ENCODE assay signal across 11 mouse cellular contexts in the genomic region with DNA sequence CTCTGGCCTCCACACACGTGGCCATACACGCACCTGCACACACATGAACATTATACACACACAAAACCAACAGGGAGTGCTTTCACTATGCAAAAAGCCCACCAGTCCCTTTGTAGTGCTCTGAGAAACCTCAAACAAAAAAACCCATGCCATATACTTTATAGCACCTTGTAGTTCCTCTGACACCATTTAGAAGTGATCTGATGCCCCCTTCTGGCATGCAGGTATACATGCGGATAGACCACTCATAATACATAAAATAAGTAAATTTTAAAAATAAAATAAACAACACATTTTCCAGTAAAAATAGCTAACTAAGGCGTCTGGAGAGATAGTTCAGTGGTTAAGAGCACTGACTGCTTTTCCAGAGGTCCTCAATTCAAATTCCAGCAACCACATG. TPM values are rescaled to one million over a fixed set of nuclear protein-coding genes. Genes with fewer than 3 reads are reported as not detected.
DNase-seq lines count a peak whose midpoint lies in the region; ATAC-seq and TF ChIP-seq lines count a peak whose summit lies in the region.
"Had no signal": no experiment of that assay in that cellular context is flagged by ENCODE, and none has a peak within 500 bp of the region (broad histone marks: within the 10 kb centered on the region; RNA-seq: fewer than 3 reads in every experiment).

No protein-coding gene starts in this region.

- dilution Hi-C loops in CH12.LX (cut with MboI; ENCODE audit: extremely low pct_ligation_motif_present, extremely low pct_unique_long_range_greater_than_20kb, low sequenced_read_pairs): no loop called here

- 73% methylated on average over 4 of the region's 4 CpGs for WGBS in intestine, postnatal 0 days
- WGBS in intestine, embryonic 15.5 days: 73% methylated on average over 4 of the region's 4 CpGs

- ATAC-seq in intestine, postnatal 0 days: no peak
- ATAC-seq in intestine, embryonic 15.5 days: no peak
- ATAC-seq in megakaryocyte, adult 5-6 weeks (ENCODE audit: poor library complexity, severe bottlenecking): 0 out of 2 replicates have a peak, but pooled peaks have one; percentile 39

- H3K4me2 ChIP-seq in intestine, postnatal 0 days (replicated peaks; ENCODE audit: low read depth): no peak overlapping the region
- H3K4me2 ChIP-seq in intestine, embryonic 15.5 days (replicated peaks): no peak overlapping the region
- H3K4me2 ChIP-seq in CH12.LX (ENCODE audit: insufficient read depth, low read depth, poor library complexity, severe bottlenecking): no peak overlapping the region

- in situ Hi-C loops in CH12.LX (cut with MboI; ENCODE audit: low pct_ligation_motif_present, low pct_unique_long_range_greater_than_20kb, low sequenced_read_pairs): no loop called here

- TF ChIP-seq CTCF in intestine, postnatal 0 days (IDR thresholded peaks at IDR 0.05; ENCODE audit: low read depth): peak; percentile 65
- TF ChIP-seq CTCF in CH12.LX (conservative IDR thresholded peaks at IDR 0.05 in 1 of 2, IDR thresholded peaks at IDR 0.05 in 1 of 2; ENCODE audit: low read depth in 2 of 2, low read length in 2 of 2): peak in 1 of 2 experiments; percentile 77; a peak in 2 of 4 replicates

- no peak overlapping the region for H3K4me3 ChIP-seq in intestine, postnatal 0 days (ENCODE audit: low read depth, low read length)
- no peak overlapping the region for H3K4me3 ChIP-seq in intestine, embryonic 15.5 days (replicated peaks)
- no peak overlapping the region for H3K4me3 ChIP-seq in CH12.LX (replicated peaks in 1 of 3; ENCODE audit: low read depth in 2 of 3, low read length in 2 of 3, poor library complexity in 1 of 3)
- H3K4me3 ChIP-seq: forebrain, embryonic 10.5 days; megakaryocyte, embryonic 14.5 days had no signal

- H3K9me3 ChIP-seq in intestine, postnatal 0 days (ENCODE audit: control insufficient read depth): no peaks in the 10 kb centered on the region
- no peaks in the 10 kb centered on the region for H3K9me3 ChIP-seq in intestine, embryonic 15.5 days
- no peaks in the 10 kb centered on the region for H3K9me3 ChIP-seq in CH12.LX (replicated peaks; ENCODE audit: low read length)
- H3K9me3 ChIP-seq: forebrain, embryonic 10.5 days; megakaryocyte, embryonic 14.5 days had no signal

- H3K4me1 ChIP-seq in intestine, postnatal 0 days (replicated peaks; ENCODE audit: control insufficient read depth, insufficient read depth, low read length): no peaks in the 10 kb centered on the region
- H3K4me1 ChIP-seq in intestine, embryonic 15.5 days (replicated peaks): peaks cover 8% of the 10 kb centered on the region
- H3K4me1 ChIP-seq in CH12.LX (ENCODE audit: control insufficient read depth in 1 of 2, insufficient read depth in 2 of 2): peaks cover 0 to 13% of the 10 kb centered on the region in 2 experiments; a peak in 2 of 4 replicates

- intact Hi-C loops in left cerebral cortex, postnatal 36 days (cut with DNase I): no loop called here

- H3K27ac ChIP-seq in intestine, postnatal 0 days (ENCODE audit: low read depth, low read length): no peak overlapping the region
- no peak overlapping the region for H3K27ac ChIP-seq in intestine, embryonic 15.5 days
- H3K27ac ChIP-seq in CH12.LX (ENCODE audit: insufficient read depth, low read depth): no peak overlapping the region
- H3K27ac ChIP-seq: forebrain, embryonic 10.5 days had no signal

- peaks cover 67% of the 10 kb centered on the region for H3K36me3 ChIP-seq in intestine, postnatal 0 days (ENCODE audit: control insufficient read depth, insufficient read depth)
- H3K36me3 ChIP-seq in intestine, embryonic 15.5 days: peaks cover 45% of the 10 kb centered on the region
- peaks cover 65 to 74% of the 10 kb centered on the region in 2 experiments for H3K36me3 ChIP-seq in CH12.LX (replicated peaks in 1 of 2; ENCODE audit: control insufficient read depth in 1 of 2, insufficient read depth in 1 of 2, low read length in 1 of 2)

- H3K79me2 ChIP-seq in CH12.LX (replicated peaks; ENCODE audit: control insufficient read depth, extremely low read depth, insufficient read depth, poor library complexity, severe bottlenecking): peaks cover 9% of the 10 kb centered on the region

- peak; percentile 75 for TF ChIP-seq RAD21 in CH12.LX (IDR thresholded peaks at IDR 0.05; ENCODE audit: low read depth, low read length)

- H3K27me3 ChIP-seq in intestine, postnatal 0 days (replicated peaks; ENCODE audit: control insufficient read depth, insufficient read depth, low read length): no peaks in the 10 kb centered on the region
- no peaks in the 10 kb centered on the region for H3K27me3 ChIP-seq in intestine, embryonic 15.5 days (replicated peaks)
- H3K27me3 ChIP-seq in CH12.LX (replicated peaks): no peaks in the 10 kb centered on the region
- H3K27me3 ChIP-seq: megakaryocyte, embryonic 14.5 days had no signal

- TF ChIP-seq EP300 in CH12.LX (IDR thresholded peaks at IDR 0.05; ENCODE audit: low read length): no peak

- DNase-seq in CH12.LX (ENCODE audit: extremely low read depth): peak; percentile 52
- peak; percentile 45 for DNase-seq in embryo, embryonic 10 days (ENCODE audit: low spot score)
- DNase-seq in left cerebral cortex, postnatal 36 days (ENCODE audit: low spot score in 2 of 2): no peak
- DNase-seq in layer of hippocampus, adult 9-11 months: no peak
- no peak for DNase-seq in urinary bladder, postnatal 4 days (ENCODE audit: low spot score in 2 of 2)
- DNase-seq: kidney, adult 18-20 months had no signal

- no peak overlapping the region for H3K9ac ChIP-seq in intestine, postnatal 0 days (ENCODE audit: low read depth, low read length)
- H3K9ac ChIP-seq in intestine, embryonic 15.5 days: no peak overlapping the region
- H3K9ac ChIP-seq in CH12.LX (ENCODE audit: insufficient read depth, low read depth): no peak overlapping the region

- TF ChIP-seq POLR2A in CH12.LX (IDR thresholded peaks at IDR 0.05; ENCODE audit: low read depth, low read length): no peak

TF ChIP-seq in CH12.LX, 34 proteins besides CTCF, POLR2A, EP300 and RAD21:
- peak; percentile 21; the same call in 1 of the 2 replicates for TF ChIP-seq ZC3H11A (IDR thresholded peaks at IDR 0.05; ENCODE audit: low read depth, low read length)
- TF ChIP-seq SMC3 (IDR thresholded peaks at IDR 0.05; ENCODE audit: low read depth, low read length): peak; percentile 65
- TF ChIP-seq MYC (IDR thresholded peaks at IDR 0.05; ENCODE audit: low read depth, low read length): no peak
- TF ChIP-seq TCF12 (IDR thresholded peaks at IDR 0.05; ENCODE audit: low read depth, low read length): 0 out of 2 replicates have a peak, but pooled peaks have one; percentile 7
- TF ChIP-seq POLR2AphosphoS2 (IDR thresholded peaks at IDR 0.05; ENCODE audit: low read depth, low read length): no peak
- 0 out of 2 replicates have a peak, but pooled peaks have one; percentile 7 for TF ChIP-seq JUND (conservative IDR thresholded peaks at IDR 0.05; ENCODE audit: low read depth, low read length)

RNA-seq across cellular contexts. Expression of a gene that starts 4.3 kb away (rescaled TPM):
- 27.2 and 27.4 TPM in 2 replicates for polyA plus RNA-seq in intestine, postnatal 0 days (2015; fragmentation: Nextera tagmentation; extraction: Ambion mirVana)
- 28.9 and 30.3 TPM in 2 replicates for polyA plus RNA-seq in intestine, embryonic 15.5 days (2015; fragmentation: Nextera tagmentation; extraction: Ambion mirVana)
- 21.4 and 22.1 TPM in 2 replicates for total RNA-seq in CH12.LX (2012; rRNA removed)
- total RNA-seq in CH12.LX (2014; rRNA removed): 16.1 and 17.4 TPM in 2 replicates
- polyA plus RNA-seq in CH12.LX (2012; ENCODE audit: insufficient read length, low read depth): 23.2 and 24.8 TPM in 2 replicates
- 19.2 and 19.4 TPM in 2 replicates for total RNA-seq in megakaryocyte, adult 5-6 weeks (2015)
- 22.7 and 26.8 TPM in 2 replicates for total RNA-seq in megakaryocyte, adult 5-6 weeks (2017)
- 10 to 100 TPM; 52.5 to 55.5 TPM for total RNA-seq in left cerebral cortex, postnatal 36 days (2021)

RNA-seq across cellular contexts. Expression of a gene that starts 13.2 kb away (rescaled TPM):
- polyA plus RNA-seq in intestine, postnatal 0 days (2015; fragmentation: Nextera tagmentation; extraction: Ambion mirVana): 60.1 and 60.7 TPM in 2 replicates
- 128 and 141 TPM in 2 replicates for polyA plus RNA-seq in intestine, embryonic 15.5 days (2015; fragmentation: Nextera tagmentation; extraction: Ambion mirVana)
- total RNA-seq in CH12.LX (2012; rRNA removed) (74.0 and 80.9 TPM in 2 replicates), CH12.LX (2014; rRNA removed) (73.7 and 75.2 TPM in 2 replicates)
- 65.0 and 65.1 TPM in 2 replicates for polyA plus RNA-seq in CH12.LX (2012; ENCODE audit: insufficient read length, low read depth)
- total RNA-seq in megakaryocyte, adult 5-6 weeks (2015): 63.1 and 83.4 TPM in 2 replicates
- total RNA-seq in megakaryocyte, adult 5-6 weeks (2017): 31.2 and 41.1 TPM in 2 replicates
- 10 to 100 TPM; 17.9 to 18.0 TPM for total RNA-seq in left cerebral cortex, postnatal 36 days (2021)

RNA-seq across cellular contexts. Expression of a gene that starts 22.1 kb away (rescaled TPM):
- 10.5 and 11.1 TPM in 2 replicates for polyA plus RNA-seq in intestine, postnatal 0 days (2015; fragmentation: Nextera tagmentation; extraction: Ambion mirVana)
- polyA plus RNA-seq in intestine, embryonic 15.5 days (2015; fragmentation: Nextera tagmentation; extraction: Ambion mirVana): 38.8 and 43.6 TPM in 2 replicates
- total RNA-seq in CH12.LX (2012; rRNA removed): 88.7 and 148 TPM in 2 replicates
- total RNA-seq in CH12.LX (2014; rRNA removed): 31.9 and 32.6 TPM in 2 replicates
- polyA plus RNA-seq in CH12.LX (2012; ENCODE audit: insufficient read length, low read depth): 89.9 and 90.8 TPM in 2 replicates
- total RNA-seq in megakaryocyte, adult 5-6 weeks (2015): 27.2 and 29.7 TPM in 2 replicates
- 48.3 and 49.7 TPM in 2 replicates for total RNA-seq in megakaryocyte, adult 5-6 weeks (2017)
- total RNA-seq in left cerebral cortex, postnatal 36 days (2021): 100 to 1,000 TPM; 113 to 146 TPM

RNA-seq across cellular contexts. Expression of a gene that starts 22.7 kb away (rescaled TPM):
- 84.5 and 89.1 TPM in 2 replicates for polyA plus RNA-seq in intestine, postnatal 0 days (2015; fragmentation: Nextera tagmentation; extraction: Ambion mirVana)
- polyA plus RNA-seq in intestine, embryonic 15.5 days (2015; fragmentation: Nextera tagmentation; extraction: Ambion mirVana): 280 and 298 TPM in 2 replicates
- 488 and 589 TPM in 2 replicates for total RNA-seq in CH12.LX (2012; rRNA removed)
- 32.5 and 36.3 TPM in 2 replicates for total RNA-seq in CH12.LX (2014; rRNA removed)
- polyA plus RNA-seq in CH12.LX (2012; ENCODE audit: insufficient read length, low read depth): 39.5 and 56.6 TPM in 2 replicates
- total RNA-seq in megakaryocyte, adult 5-6 weeks (2015): 136 and 144 TPM in 2 replicates
- 239 and 262 TPM in 2 replicates for total RNA-seq in megakaryocyte, adult 5-6 weeks (2017)
- total RNA-seq in left cerebral cortex, postnatal 36 days (2021): 10 to 100 TPM; 53.2 to 62.5 TPM

RNA-seq across cellular contexts. Expression of a gene that starts 31.4 kb away (rescaled TPM):
- polyA plus RNA-seq in intestine, postnatal 0 days (2015; fragmentation: Nextera tagmentation; extraction: Ambion mirVana): 23.6 and 25.3 TPM in 2 replicates
- polyA plus RNA-seq in intestine, embryonic 15.5 days (2015; fragmentation: Nextera tagmentation; extraction: Ambion mirVana): 38.2 and 38.6 TPM in 2 replicates
- total RNA-seq in CH12.LX (2012; rRNA removed): 15.8 and 16.2 TPM in 2 replicates
- 6.4 and 8.5 TPM in 2 replicates for total RNA-seq in CH12.LX (2014; rRNA removed)
- 31.5 and 41.7 TPM in 2 replicates for polyA plus RNA-seq in CH12.LX (2012; ENCODE audit: insufficient read length, low read depth)
- total RNA-seq in megakaryocyte, adult 5-6 weeks (2015): 37.7 and 39.4 TPM in 2 replicates
- total RNA-seq in megakaryocyte, adult 5-6 weeks (2017): 15.2 and 17.4 TPM in 2 replicates
- 10 to 100 TPM; 12.3 to 15.8 TPM for total RNA-seq in left cerebral cortex, postnatal 36 days (2021)

Comparison
In these comparisons a context has a peak if more than half of its experiments do, and no peak if none do; other contexts are left out.
1. DNase-seq: peak in CH12.LX (single experiment) and embryo, embryonic 10 days (single experiment); none in left cerebral cortex, postnatal 36 days (0 of 2), layer of hippocampus, adult 9-11 months (single experiment) and urinary bladder, postnatal 4 days (0 of 2).